Mouse (Mus musculus) urinary bladder, postnatal 4 days (tissue): ENCODE results near the gene Plpp7.

ENCODE experiments used
- DNase-seq, 2 experiments: peaks; one replicate each; pipeline ENCODE4 v3.0.0; 2021 to 2022; ENCODE audit warnings: low spot score in 2 of 2

Plpp7 gene

DNA sequence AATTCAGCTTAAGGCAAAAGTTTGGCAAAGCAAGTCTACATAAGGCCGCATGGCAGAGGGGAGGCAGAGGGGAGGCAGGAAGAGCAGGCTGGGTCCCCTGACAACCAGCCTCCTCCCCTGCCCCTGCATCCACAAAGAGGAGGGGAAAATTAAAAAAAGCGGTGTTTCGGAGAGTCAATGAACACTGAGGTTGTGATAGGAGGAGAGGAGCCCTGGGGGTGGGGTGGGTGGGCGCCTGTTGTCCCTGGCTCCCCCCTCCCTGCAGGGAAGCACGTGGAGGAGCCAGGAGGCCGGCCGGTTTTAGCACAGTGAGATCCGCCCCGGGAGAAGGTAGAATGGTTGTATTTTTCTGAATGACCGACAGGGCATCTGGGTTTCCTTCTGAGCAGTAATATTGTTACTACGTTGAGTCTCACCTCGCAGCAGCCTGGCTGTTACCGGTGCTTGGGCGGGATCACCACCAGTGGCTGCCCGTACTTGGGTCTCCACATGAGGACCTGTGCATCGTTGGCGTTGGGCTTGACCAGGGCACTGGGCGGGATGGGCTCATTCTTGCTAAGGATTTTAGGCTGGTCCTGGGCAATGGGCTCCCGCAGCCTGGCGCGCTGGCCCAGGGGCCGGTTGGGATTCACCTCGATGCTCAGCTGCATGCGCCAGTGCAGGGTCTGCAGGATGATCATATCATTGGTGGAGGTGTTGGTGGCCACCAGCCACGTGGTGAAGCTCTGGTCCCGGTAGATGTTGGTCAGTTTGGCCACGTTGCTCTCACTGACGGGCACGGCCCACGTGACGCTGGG lies 26.3 kb upstream of the Plpp7 start:
- no peak for DNase-seq

DNA sequence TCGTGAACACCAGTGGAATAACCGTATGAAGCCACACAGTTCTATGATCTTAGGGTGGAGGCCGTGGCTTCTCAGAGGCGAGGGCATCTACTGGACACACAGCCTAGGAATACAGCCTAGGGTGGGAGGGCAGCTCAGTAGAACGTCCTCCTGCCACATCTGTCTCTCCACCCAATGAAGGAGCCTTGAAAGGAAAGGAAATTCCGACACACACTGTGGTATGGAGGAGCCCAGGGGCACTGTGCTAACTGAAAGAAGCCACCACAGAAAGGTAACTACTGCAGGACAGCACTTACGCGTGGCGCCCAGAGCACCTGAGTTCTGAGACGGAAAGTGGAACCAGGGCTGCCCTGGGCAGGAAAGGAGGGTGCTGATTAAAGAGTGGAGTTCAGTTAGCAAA lies 24.6 kb upstream of the Plpp7 start:
- no peak for DNase-seq

DNA sequence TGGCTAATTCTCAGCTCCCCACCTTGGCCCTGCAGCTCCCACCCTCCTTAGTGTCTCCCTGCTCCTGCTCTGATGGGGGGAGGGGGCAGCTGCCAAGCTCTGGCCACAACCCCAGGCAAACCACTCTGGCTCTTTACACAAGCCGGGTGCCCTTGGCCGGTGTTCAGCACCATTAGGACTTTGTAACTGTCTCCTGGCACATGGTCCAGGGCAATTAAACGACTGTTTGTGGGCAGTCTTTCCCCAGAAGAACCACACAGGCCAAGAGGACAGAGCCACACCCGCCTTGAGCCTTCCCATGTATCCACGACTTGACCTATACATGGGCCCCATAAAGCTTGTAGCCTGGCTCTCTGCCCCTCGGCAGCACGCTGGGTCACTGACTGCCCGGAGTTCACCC lies 20.9 kb upstream of the Plpp7 start:
- DNase-seq = no peak

DNA sequence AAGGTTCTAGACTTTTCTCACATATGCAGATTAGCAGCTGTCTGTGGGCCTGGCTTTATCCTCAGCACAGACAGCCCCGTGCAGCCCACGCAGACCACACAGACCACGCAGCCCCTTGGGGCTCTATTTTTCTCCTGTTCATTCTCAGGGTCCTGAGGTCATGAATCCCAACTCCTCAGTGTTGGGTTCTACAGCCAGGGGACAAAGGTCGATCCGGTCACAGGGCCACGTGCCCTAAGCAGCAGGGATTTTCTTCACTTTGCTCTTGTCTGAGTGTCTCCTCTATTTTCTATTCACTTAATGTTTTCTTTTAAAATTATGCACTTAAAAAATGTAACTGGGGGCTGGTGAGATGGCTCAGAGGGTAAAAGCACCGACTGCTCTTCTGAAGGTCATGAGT lies 20.0 kb upstream of the Plpp7 start:
- DNase-seq = no peak

DNA sequence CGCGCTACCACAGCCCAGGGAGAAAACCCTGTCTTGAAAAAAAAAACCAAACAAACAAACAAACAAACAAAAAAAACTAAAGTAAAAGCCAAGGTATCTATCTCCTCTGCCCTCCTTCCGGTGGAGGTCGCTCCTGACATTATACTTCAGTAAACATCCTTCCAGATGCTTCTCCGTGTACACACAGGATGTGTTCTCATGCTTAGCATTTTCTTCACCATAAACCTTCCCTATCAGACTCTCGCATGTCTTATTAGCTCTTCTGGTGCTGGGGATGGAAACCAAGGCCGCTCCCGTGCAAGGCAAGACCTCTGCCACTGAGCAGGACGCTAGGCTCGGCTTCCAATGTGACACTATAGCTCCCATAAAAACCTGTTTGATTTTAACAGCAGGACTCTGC lies 17.6 kb upstream of the Plpp7 start:
- DNase-seq = no peak

DNA sequence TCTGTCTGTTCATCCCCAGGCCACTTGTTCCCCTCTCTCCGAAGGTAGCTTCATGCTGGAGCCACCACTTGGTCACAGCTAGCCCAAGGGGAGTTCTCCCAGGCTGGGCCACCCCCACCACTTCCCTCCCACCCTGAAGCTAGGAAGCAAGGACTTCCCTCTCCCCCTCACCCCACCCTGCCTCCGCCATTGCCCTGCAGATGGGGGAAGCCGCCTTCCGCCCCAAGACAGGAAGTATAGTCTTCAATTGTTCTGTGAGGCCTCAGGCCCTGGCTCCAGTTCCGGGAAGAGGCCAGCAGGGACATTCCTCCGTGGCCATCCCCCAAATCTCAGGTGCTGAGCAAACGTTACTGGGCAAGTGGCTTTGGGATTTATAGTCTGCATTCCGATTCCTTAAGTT lies 16.8 kb upstream of the Plpp7 start:
- DNase-seq = no peak

DNA sequence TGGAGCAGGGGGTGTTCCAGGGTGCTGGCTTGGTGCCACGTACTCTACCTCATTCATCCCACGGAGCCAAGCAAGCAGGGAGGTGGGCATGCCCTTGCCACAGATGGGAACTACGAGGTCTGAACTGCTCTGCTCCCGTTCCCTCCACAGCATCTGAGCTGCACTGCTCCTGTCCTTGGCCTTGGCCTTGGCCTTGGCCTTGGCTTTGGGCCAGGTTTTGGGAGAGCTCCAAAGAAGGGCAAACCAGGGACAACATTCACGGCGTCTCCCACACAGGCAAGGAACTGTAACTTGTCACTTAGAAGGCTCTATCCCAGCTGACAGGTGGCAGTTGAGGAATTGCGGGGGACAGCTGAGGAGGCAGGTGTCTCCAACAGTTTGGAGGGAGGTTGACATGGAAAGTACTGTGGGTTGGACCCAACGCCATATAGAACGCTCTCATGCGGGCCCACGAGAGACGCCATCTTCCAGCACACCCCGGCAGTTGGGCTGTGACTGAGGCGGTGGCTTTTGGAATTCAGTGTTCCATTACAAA lies 16.1 kb upstream of the Plpp7 start:
- peak in 1 of 2 experiments; percentile 52 for DNase-seq

DNA sequence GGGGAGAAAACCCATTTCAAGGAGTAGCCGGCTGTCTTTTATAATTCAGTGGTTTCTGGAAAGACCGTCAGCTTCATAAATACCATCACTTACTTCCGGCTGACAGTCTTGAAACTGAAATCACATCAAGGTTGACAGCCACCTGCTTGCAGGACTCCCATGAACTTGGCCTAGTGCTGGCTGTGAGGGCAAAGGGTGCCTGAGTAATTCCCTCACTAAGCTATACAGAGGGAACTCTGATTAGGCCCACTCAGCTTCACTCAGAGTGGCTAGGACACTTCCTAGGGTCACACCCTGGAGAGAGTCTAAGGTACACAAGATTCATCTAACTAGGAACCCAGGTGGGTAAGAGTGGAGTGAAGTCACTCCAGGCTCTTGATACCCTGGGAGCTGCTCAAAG lies 14.6 kb upstream of the Plpp7 start:
- no peak for DNase-seq

DNA sequence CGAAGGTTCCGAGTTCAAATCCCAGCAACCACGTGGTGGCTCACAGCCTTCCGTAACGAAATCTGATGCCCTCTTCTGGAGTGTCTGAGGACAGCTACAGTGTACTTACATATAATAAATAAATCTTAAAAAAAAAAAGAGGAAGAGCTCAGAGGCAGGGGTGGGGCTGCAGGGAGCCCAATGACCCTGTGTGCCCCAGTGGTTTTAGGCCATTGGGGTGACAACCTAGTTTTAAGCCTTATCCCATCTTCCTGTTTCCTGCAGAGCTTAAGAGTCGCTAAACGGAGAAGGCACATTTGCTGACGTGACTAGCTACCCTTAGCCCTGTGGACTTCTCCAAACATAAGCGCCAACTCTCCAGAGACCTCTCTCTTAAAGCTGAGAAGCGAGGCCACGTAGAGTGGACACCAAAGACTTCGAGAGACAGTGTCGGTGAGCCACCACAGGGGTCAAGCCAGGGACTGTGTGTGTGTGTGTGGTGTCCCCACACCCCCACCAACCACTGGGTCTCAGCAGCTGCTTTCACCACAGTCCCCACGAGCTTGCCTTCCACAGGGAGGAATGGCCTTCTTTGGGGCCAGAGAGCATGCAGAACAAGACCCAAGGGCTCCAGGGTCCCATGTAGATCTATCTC lies 13.9 kb upstream of the Plpp7 start:
- no peak for DNase-seq

DNA sequence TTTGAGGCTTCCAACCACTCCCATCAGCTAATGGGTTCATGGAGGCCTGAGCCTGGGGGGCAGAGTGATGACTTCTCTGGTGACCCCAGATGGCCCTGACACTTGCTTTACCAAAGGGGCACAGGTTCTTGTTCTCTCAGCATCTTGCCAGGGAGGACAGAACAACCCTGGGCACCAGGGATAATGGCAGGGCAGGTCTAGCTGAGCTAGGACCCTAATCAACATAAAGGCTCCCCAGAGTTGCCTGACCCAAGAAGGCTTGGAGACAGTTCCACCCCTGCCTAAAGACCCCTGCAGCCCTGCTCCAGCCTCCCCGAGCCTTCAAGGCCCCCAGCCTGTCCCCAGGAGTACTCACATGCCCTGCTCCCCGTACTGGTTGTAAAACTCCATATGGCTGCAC lies 13.1 kb upstream of the Plpp7 start:
- no peak for DNase-seq

DNA sequence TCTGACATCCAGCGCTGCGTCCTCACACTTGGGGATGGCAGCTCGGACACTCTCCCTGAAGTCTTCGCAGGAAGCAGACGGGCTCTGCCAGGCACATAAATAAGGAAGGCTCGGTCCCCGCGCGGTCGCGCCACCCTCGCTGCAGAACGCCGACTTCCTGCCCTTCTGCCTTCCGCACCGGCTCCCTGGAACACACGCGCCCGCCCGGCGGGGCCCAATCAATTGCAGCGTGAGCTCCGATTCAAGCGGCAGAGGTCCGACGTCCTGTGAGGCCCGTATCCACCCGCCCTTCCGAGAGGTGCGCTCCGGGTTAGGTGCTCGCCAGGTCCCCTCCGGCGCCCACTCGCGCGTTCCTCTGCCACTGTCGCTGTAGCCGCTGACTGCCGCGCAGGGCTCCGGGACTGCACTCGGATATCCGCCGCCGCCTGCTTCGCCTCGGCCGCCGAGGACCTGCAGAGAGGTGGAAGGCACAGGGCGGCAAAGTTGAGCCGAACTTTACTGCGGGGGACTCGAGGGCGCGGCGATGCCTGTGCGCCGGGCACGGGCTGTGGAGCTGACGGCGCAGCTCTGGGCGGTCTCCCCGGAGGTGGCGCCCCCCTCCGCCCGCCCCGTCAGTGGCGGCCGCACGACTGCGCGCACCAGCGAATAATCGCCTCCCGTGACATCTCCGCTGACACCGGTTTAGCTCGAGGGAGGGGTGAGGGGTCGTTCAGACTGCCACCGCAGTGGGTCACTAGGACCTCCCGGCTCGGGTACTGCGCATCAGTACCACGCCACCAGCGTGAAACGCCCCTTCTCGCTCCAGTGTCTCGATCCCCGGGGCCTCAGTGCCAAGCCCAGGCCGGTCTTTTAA lies 11.9 kb upstream of the Plpp7 start:
- DNase-seq = peak in 1 of 2 experiments; percentile 27

DNA sequence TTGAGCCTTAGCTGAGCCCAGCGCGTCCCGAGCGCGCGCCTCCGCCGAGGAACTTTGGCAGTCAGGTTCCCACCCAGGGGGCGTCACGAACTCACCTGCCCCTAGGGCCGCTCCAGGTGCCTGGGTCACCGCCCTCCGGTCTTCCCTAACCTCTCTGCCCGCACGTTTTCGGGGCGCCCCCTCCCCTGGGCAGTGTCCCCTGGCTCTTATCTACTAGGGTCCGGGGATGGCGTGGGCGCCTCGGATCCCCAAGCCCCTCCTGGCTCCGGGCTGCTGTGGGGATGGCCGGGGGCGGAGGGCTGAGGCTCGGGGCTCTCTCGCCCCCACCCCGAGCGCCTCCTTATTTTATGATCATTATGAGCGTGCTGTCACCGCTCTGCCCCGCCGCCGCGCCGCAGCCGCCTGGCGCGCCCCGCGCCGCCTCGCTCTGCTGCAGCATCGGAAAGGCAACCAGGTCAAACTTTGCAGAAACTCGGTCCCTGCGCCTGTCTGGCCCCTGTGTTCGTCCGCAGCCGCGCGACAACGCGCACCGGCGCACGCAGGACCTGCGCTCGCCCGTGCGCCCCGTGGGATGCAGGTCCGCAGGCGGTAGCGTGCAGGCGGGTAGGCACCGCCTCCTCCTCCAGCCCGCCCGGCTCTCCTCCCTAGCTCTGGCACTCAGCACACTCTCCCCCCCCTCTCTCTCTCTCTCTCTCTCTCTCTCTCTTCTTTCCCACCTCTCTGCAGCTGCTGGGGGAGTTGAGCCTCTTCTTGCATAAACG lies 11.0 kb upstream of the Plpp7 start, which contains the start of gene Fam78a:
TSS of gene Fam78a (minus strand) at position 747 of the 761 bp plus-strand sequence.
- DNase-seq = no peak

DNA sequence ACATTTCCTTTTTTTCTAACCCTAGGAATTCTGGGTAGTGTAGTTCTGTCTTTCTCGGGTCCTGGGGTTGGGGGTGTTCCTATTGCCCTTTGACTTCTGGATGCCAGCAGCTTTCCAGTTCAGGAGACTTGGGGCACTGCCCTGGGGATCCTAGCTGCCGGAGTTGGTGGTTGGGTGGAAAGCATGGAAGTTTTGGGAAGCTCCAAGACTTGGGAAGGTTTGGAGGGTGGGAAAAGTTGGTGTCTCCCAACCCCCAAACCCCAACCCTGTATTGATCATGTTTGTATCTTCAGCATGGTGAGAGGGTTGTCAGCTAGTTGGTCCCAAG lies 10.5 kb upstream of the Plpp7 start:
- no peak for DNase-seq

DNA sequence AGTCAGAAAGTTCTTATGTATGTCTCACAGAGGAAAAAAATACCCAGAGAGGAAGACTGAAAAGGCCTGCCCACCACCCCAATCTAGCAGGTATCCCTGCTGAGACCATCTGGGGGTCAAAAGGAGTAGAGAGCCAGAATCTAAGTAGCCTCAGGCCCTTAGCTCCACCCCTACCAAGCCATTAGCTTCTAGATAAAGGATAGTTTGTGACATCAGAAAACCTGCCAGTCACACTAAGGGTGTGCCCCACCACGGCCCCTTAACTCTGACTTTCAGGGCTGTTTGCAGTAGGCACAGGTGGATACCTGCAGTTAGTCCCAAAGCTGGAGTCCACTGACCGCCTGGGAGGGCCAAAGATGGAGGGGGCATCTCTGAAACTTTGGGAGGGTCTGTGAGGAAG lies 10.1 kb upstream of the Plpp7 start:
- no peak for DNase-seq

DNA sequence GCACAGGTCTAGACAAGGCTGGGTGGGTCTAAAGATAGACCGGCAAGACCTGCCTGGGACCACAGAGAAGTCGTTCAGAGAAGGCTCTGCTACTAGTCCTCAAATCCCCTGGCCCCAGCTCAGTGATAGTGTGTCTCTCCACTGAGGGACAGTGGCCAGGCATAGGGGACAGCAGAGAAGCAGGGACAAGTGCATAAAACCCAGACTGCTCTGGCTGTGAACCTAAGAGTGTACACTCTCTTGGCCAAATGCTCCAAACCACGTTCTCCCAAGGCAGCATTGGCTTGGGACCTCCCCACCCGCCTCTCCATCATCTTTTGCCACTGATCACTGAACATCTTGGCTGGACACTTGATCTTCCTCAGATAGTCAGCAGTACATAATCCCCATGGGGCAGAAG lies 7.7 kb upstream of the Plpp7 start:
- no peak for DNase-seq

DNA sequence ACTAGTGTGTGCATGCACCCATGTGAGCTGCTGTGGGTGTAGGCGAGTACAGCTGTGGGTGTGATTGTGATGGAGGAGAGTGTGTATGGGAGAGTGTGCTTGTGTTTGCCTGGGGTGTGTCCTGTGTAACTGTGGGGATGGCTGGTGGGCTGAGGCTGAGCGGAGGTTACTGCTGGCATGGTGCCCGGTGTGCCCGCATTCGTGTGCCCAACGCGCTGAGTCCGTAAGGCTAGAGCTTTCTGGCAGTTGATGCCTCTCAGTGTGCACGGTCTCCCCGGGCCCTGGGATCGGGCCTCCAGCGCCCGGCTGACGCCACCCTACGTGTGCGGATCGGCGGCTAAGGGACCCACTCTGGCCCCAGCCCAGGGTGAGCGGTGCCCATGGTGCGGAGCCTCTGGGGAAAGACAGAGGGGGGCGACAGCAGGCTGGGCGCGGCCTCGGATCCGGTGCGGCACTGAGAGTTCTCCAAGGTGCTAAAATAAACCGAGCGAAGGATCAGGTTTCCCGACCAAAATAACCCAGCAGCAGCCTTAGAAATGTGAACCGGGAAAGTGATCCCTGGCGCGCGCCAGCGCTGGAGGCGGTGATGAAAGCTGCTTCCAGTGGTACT lies 6.9 kb upstream of the Plpp7 start:
- no peak for DNase-seq

DNA sequence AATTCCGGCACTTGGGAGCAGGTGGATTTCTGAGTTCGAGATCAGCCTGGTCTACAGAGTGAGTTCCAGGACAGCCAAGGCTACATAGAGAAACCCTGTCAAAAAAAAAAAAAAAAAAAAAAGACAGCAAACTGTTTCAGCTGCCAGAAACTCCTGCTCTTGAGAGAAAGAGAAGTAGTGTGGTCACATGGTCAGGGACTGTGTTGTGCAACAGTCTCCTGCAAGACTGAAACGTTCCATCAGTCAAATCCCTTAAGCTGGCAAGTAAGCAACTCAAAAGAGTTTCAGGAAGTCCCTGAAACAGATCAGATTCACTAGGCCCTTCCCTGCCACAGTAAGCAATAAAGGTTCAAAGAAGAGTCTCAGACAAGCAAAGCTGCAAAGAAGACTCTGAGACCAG lies 5.7 kb upstream of the Plpp7 start:
- no peak for DNase-seq

DNA sequence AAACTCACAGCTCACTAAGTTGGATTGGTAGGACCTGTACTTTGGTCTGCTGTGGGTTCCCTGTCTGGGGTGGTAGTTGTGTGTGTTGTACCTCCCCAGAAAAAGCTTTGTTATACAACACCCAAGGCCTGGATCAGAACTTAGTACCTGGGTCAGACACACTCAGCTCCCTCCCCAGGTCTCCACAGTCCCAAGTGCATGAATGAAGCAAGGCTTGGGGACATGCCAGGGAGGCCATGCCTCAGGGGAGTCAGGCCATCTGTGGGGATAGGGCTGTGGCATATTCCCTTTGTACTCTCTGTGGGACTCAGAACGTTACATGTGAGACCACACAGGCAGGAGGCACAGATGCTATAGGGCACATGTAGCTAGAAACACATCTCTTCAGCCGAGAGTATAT lies 5.2 kb upstream of the Plpp7 start:
- DNase-seq = no peak

DNA sequence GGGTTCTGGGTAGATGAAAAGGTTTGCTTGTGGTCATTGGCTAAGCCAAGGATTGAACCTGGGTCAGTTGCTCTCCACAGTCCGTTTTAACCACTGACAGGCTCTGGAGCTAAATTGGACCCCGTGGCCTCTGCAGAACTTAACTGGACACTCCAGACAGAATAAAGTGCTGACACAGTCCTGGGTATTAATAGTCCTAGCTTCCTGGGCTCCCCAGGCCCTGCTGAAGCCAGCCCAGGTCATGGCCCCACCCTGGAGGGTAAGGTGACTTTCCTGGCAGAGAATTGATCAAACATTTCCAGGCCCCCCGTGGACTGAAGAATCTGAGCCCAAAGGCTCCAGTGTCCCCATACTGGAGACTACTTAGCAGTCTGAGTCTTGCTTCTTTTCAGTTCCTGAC lies 3.4 kb upstream of the Plpp7 start:
- DNase-seq = no peak

DNA sequence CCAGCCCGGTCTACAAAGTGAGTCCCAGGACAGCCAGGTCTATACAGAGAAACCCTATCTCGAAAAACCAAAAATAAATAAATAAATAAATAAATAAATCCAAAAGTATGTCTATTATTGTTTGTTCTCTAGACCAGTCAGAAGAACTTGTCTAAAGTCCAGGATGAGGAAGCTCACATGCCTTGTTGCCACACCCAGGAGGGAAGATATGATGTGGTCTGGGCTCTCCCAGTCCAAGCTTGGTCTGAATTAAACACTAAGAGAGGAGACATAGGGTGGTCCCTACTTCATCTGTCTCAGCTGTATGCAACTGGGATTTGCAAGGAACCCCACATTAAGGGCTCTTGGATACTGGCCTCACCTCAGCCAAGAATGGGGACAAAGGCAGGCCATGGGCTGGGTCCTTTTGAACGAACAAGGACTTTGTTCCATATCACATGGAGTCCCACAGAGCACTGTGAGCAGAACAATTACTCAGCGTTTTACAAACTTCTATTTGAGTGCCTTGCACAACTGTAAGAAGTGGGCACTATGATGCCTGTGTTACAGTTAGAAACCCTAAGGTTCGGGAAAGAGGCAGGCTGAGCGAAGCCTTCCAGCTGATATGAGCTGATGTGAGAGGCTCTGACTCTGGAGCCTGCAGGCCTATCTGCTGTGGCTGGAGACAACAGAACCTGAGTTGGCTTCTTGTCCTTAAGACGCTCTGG lies 1.2 kb upstream of the Plpp7 start:
- no peak for DNase-seq

DNA sequence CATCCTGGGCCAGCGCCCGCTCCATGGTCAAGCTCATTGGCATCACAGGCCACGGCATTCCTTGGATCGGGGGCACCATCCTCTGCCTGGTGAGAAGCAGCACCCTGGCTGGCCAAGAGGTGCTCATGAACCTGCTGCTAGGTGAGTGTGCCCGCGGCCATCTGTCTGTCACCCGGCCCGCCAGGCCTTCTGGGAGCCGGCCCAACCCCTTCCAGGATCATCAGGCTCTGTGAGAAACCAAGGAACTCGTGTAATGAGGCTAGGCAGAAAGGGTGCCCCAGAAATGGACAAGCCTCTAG lies 743 bp downstream of the Plpp7 start:
- no peak for DNase-seq
